Mouse (Mus musculus) bone marrow macrophage, adult 2 months (primary cell): ENCODE measurements around the gene Med12l.
"Not testable (repeated sequence)": the region's sequence is repeated elsewhere in the genome, so short reads cannot be mapped to it uniquely, and the experiment has no call there.

Experiments
- CTCF ChIP-seq: IDR thresholded peaks from 2 replicates; pipeline ENCODE4 v1.5.1; 2012; ENCODE audit warnings: low read depth, mild to moderate bottlenecking, low read length, moderate library complexity
- POLR2A ChIP-seq: IDR thresholded peaks from 2 replicates; pipeline ENCODE4 v1.6.1; 2012; ENCODE audit warnings: mild to moderate bottlenecking, low read depth, low read length, borderline replicate concordance

DNA sequence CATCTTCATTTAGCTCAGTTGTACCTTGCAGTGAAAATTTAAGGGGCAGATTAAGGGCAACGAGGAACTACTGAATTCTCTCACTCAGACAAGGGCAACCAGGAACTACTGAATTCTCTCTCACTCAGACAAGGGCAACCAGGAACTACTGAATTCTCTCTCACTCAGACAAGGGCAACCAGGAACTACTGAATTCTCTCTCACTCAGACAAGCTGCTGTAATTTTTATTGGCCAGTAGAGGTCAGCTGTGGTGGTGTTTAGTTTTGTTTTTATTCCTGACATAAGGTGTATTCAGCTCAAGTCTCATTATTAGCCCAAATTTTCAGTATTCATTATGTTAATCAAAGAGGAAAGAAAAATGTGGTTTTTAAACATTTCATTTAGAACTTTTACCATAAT, 63.4 kb downstream of the Med12l start:
- not testable (repeated sequence) for TF ChIP-seq CTCF, POLR2A
